Mouse (Mus musculus): ENCODE measurements around the gene H1foo.

DNA sequence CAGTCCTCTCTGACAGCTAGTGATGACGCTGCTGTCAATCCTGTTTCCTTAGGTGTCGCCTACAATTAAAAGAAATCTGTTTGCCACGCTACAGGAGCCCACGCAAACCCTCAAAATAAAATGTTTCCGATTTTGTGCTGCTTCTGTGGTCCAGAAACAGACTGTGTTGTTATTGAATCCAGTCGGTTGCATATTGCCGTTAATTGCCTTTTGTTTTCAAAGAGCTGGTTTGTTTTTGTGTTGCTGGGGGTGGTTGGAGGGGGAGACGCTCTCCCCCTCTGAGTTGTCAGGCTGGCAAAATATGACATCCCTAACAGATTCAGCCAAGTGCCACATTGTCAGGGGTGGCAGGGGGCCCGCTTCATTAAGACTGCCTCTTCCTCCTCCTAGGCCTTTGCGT lies 31.3 kb upstream of the H1foo start:
- TF ChIP-seq POLR2A (IDR thresholded peaks at IDR 0.05; ENCODE audit: borderline replicate concordance, extremely low read depth, low read depth, low read length) (no peak), CTCF (IDR thresholded peaks at IDR 0.05; ENCODE audit: insufficient read depth, low read length) (no peak)
